Mouse (Mus musculus) retina, embryonic 14.5 days (tissue): ENCODE measurements at regions not wholly inside any gene's neighbourhood (a gene's known extent, or its start where the extent isn't known, plus 50 kb on each side); places are given as distances from the start of the nearest gene placed in this dataset.
"Not testable (repeated sequence)": the region's sequence is repeated elsewhere in the genome, so short reads cannot be mapped to it uniquely, and the experiment has no call there.

ENCODE experiments used
- DNase-seq: peaks from one replicate; pipeline ENCODE4 v3.0.0-alpha.2; 2015; ENCODE audit warnings: low spot score

GRCm38 (mm10) chr2:78279382-78280056, 333.3 kb upstream of the Cwc22 start:
- DNase-seq = peak; percentile 5

- DNase-seq = no peak
These were observed 332.5 kb upstream of the Cwc22 start for GRCm38 (mm10) chr2:78278630-78279029.

GRCm38 (mm10) chr2:78277699-78278098, 331.5 kb upstream of the Cwc22 start:
- peak; percentile 9 for DNase-seq

GRCm38 (mm10) chr2:78274122-78274521, 327.9 kb upstream of the Cwc22 start:
- no peak for DNase-seq

GRCm38 (mm10) chr2:78268705-78269104, 322.5 kb upstream of the Cwc22 start:
- no peak for DNase-seq

GRCm38 (mm10) chr2:78267527-78268375, 321.6 kb upstream of the Cwc22 start:
- DNase-seq = no peak

- no peak for DNase-seq
These were observed 307.5 kb upstream of the Cwc22 start for GRCm38 (mm10) chr2:78253601-78254097.

GRCm38 (mm10) chr2:78246354-78246753, 300.2 kb upstream of the Cwc22 start:
- peak; percentile 9 for DNase-seq

- DNase-seq = no peak
These were observed 294.1 kb upstream of the Cwc22 start for GRCm38 (mm10) chr2:78240299-78240698.

- not testable (repeated sequence) for DNase-seq
These were observed 279.4 kb upstream of the Cwc22 start for GRCm38 (mm10) chr2:78225383-78226100.

- DNase-seq = no peak
These were observed 268.3 kb upstream of the Cwc22 start for GRCm38 (mm10) chr2:78214469-78214868.

- no peak for DNase-seq
These were observed 258.9 kb upstream of the Cwc22 start for GRCm38 (mm10) chr2:78205125-78205524.

- no peak for DNase-seq
These were observed 249.8 kb upstream of the Cwc22 start for GRCm38 (mm10) chr2:78196006-78196405.

GRCm38 (mm10) chr2:78189620-78190019, 243.4 kb upstream of the Cwc22 start:
- peak; percentile 45 for DNase-seq

- no peak for DNase-seq
These were observed 238.8 kb upstream of the Cwc22 start for GRCm38 (mm10) chr2:78184950-78185349.

GRCm38 (mm10) chr2:78173784-78174183, 227.6 kb upstream of the Cwc22 start:
- no peak for DNase-seq

GRCm38 (mm10) chr2:78172819-78173218, 226.6 kb upstream of the Cwc22 start:
- DNase-seq = no peak

- no peak for DNase-seq
These were observed 224.1 kb upstream of the Cwc22 start for GRCm38 (mm10) chr2:78170162-78170747.

- DNase-seq = no peak
These were observed 219.3 kb upstream of the Cwc22 start for GRCm38 (mm10) chr2:78165429-78165828.

- no peak for DNase-seq
These were observed 213.8 kb upstream of the Cwc22 start for GRCm38 (mm10) chr2:78159877-78160485.

GRCm38 (mm10) chr2:78110335-78110734, 164.2 kb upstream of the Cwc22 start:
- no peak for DNase-seq

GRCm38 (mm10) chr2:78095536-78095935, 149.4 kb upstream of the Cwc22 start:
- DNase-seq = no peak
